Mouse (Mus musculus) liver, adult 2 months (tissue): ENCODE measurements at regions not wholly inside any gene's neighbourhood (a gene's known extent, or its start where the extent isn't known, plus 50 kb on each side); places are given as distances from the start of the nearest gene placed in this dataset.

Source experiments
- CTCF ChIP-seq: fragments of 200-500 bp; IDR thresholded peaks from 2 replicates; pipeline ENCODE4 v1.5.1; 2011; ENCODE audit warnings: low read depth, low read length, control low read depth
- POLR2A ChIP-seq: fragments of 200-500 bp; IDR thresholded peaks from 2 replicates; pipeline ENCODE4 v1.6.1; 2011; ENCODE audit warnings: low read length, control low read depth; ENCODE audit not compliant: insufficient read depth; ENCODE audit errors: extremely low read depth

DNA sequence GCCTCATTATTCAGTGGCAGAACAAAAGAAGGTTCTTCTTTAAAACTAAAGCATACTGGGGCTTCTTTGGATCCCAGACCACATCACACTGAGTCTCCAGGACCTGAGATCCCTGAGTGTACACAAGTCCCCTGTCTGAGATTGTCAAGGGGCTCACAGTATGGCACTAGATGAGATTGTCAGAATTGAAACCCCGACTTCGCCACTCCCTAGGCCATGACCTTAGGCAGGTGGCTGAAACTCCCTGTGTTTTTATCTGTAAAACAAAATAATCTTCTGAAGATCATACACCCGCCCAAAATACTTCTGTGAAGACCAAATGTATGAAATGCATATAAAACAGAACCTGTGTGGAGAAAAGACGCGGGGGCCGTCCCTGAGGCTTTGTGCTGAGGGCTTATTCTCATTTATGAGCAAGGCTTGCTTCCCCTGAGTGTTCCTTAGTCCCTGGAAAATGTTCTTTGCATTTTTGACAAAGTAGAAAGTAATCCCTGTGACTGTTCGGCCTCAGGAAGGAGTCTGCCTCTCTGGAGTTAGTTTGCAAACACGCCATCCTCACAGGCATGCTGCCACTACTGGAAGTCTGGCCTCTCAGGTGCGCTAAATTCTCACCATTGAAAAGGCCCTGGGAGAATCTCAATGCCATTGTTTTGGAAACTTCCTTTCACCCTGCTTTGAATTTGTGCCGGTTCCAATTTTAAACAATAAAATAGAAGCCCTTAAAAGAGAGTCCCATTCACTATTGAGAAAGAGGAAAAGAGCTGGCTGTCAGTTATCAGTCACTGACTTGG, 73.3 kb upstream of the Prep start:
- TF ChIP-seq CTCF (no peak), POLR2A (no peak)
